Mouse (Mus musculus): ENCODE results near the gene Sstr2. TPM values are rescaled to one million over a fixed set of nuclear protein-coding genes. Genes with fewer than 3 reads are reported as not detected.
A peak's percentile ranks its signal among the peaks of the same experiment; 100 is the strongest.

Gene Sstr2
- total and polyA plus RNA-seq, 3 experiments, result 0.77 to 0.82 TPM; not detected in 1

DNA sequence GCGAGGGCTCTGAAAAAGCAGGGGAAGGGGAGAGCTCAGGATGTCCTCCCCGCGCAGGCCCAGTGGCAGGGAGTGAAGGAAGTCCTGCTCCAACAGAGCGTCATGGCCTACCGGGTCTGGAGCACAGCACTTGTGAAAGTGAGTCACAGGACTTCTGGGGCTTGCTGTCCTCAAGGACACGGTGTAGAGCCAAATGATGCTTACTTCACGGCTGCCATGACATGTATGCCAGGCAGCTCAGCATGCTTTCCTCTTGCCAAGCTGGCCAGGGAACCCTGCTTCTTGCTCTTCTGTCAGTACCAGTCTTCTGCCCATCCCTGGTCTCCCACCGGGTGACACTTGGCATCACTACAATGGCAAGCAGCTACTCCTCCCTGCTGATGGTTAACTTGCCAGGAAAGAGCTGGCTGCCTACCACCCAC is 37.4 kb downstream of the Sstr2 start:
- Histone ChIP-seq H3K9me3 (replicated peaks; ENCODE audit: insufficient read depth, low read length) (no peaks in the 10 kb centered on the region), H3K79me2 (ENCODE audit: control insufficient read depth, insufficient read depth, low read length, poor library complexity) (no peaks in the 10 kb centered on the region), H3K36me3 (ENCODE audit: control insufficient read depth in 1 of 2, insufficient read depth in 2 of 2, low read length in 2 of 2) (peaks cover 8 to 21% of the 10 kb centered on the region in 2 experiments; a peak in 3 of 4 replicates), H3K27me3 (ENCODE audit: control insufficient read depth in 1 of 2, insufficient read depth in 2 of 2, low read length in 2 of 2) (no peaks in the 10 kb centered on the region), H3K4me1 (ENCODE audit: control insufficient read depth in 1 of 2, insufficient read depth in 2 of 2, low read length in 2 of 2) (peaks cover 0 to 3% of the 10 kb centered on the region in 2 experiments; a peak in 2 of 4 replicates), H3K27ac (ENCODE audit: control insufficient read depth, low read depth, low read length) (no peak overlapping the region), H3K9ac (ENCODE audit: control insufficient read depth, low read depth, low read length, poor library complexity, severe bottlenecking) (no peak overlapping the region), H3K4me3 (ENCODE audit: control insufficient read depth in 1 of 2, insufficient read depth in 1 of 2, low read depth in 2 of 2, low read length in 2 of 2) (no peak overlapping the region)
- TF ChIP-seq TCF12 (IDR thresholded peaks at IDR 0.05; ENCODE audit: low read depth, low read length), result no peak
- peak in 1 of 2 experiments; percentile 9; a peak in 1 of 4 replicates for TF ChIP-seq POLR2A (IDR thresholded peaks at IDR 0.05; ENCODE audit: control insufficient read depth in 1 of 2, insufficient read depth in 1 of 2, low read depth in 1 of 2, low read length in 2 of 2, poor library complexity in 1 of 2)
- TF ChIP-seq POLR2AphosphoS5 (IDR thresholded peaks at IDR 0.05; ENCODE audit: borderline replicate concordance, low read depth, low read length), result peak; percentile 39; the same call in 1 of the 2 replicates
- DNase-seq (ENCODE audit: low read depth, low spot score), result no peak

DNA sequence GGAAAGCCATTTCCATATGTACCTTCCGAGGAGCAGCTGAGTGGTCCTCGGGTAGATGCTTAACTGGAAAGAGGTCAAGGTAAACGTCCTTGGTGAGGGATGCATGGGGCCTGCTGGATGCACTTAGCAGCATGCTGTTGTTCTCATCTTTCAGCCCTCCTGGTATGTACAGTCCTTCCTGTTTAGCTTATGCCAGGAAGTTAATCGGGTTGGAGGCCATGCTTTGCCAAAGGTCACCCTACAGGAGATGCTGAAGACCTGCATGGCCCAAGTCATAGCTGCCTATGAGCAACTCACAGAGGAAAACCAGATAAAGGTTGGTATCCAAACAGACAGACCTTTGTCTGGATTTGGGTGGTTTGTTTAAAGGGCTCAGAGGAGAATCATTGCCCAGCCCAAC is 38.1 kb downstream of the Sstr2 start:
- Histone ChIP-seq H3K27ac (ENCODE audit: control insufficient read depth, low read depth, low read length) (no peak overlapping the region), H3K4me1 (ENCODE audit: control insufficient read depth in 1 of 2, insufficient read depth in 2 of 2, low read length in 2 of 2) (peaks cover 0 to 8% of the 10 kb centered on the region in 2 experiments; a peak in 2 of 4 replicates), H3K9ac (ENCODE audit: control insufficient read depth, low read depth, low read length, poor library complexity, severe bottlenecking) (no peak overlapping the region), H3K27me3 (ENCODE audit: control insufficient read depth in 1 of 2, insufficient read depth in 2 of 2, low read length in 2 of 2) (no peaks in the 10 kb centered on the region), H3K79me2 (ENCODE audit: control insufficient read depth, insufficient read depth, low read length, poor library complexity) (no peaks in the 10 kb centered on the region), H3K9me3 (replicated peaks; ENCODE audit: insufficient read depth, low read length) (no peaks in the 10 kb centered on the region), H3K4me3 (ENCODE audit: control insufficient read depth in 1 of 2, insufficient read depth in 1 of 2, low read depth in 2 of 2, low read length in 2 of 2) (no peak overlapping the region), H3K36me3 (ENCODE audit: control insufficient read depth in 1 of 2, insufficient read depth in 2 of 2, low read length in 2 of 2) (peaks cover 11 to 21% of the 10 kb centered on the region in 2 experiments)
- no peak for DNase-seq (ENCODE audit: low read depth, low spot score)
- TF ChIP-seq POLR2A (IDR thresholded peaks at IDR 0.05; ENCODE audit: control insufficient read depth in 1 of 2, insufficient read depth in 1 of 2, low read depth in 1 of 2, low read length in 2 of 2, poor library complexity in 1 of 2), result no peak
- TF ChIP-seq CTCF (IDR thresholded peaks at IDR 0.05 in 2 of 3, conservative IDR thresholded peaks at IDR 0.05 in 1 of 3; ENCODE audit: control insufficient read depth in 1 of 3, insufficient read depth in 1 of 3, low read depth in 2 of 3, low read length in 3 of 3, poor library complexity in 1 of 3, severe bottlenecking in 1 of 3), result no peak
- TF ChIP-seq CHD2 (IDR thresholded peaks at IDR 0.05; ENCODE audit: low read length), result no peak
- TF ChIP-seq TBP (IDR thresholded peaks at IDR 0.05; ENCODE audit: low read depth, low read length), result no peak
- TF ChIP-seq ZC3H11A (IDR thresholded peaks at IDR 0.05; ENCODE audit: low read depth, low read length), result no peak
- TF ChIP-seq NRF1 (IDR thresholded peaks at IDR 0.05; ENCODE audit: insufficient read depth, low read depth, low read length, poor library complexity, severe bottlenecking), result no peak
- no peak for TF ChIP-seq MAZ (IDR thresholded peaks at IDR 0.05; ENCODE audit: low read depth, low read length)
- no peak for TF ChIP-seq MEF2A (IDR thresholded peaks at IDR 0.05; ENCODE audit: extremely low read depth, insufficient replicate concordance, low read depth, low read length, poor library complexity, severe bottlenecking)
- TF ChIP-seq MYB (IDR thresholded peaks at IDR 0.05; ENCODE audit: low read depth, low read length), result no peak
- TF ChIP-seq POLR2AphosphoS2 (IDR thresholded peaks at IDR 0.05; ENCODE audit: low read length), result no peak
- no peak for TF ChIP-seq HCFC1 (IDR thresholded peaks at IDR 0.05; ENCODE audit: low read depth, low read length)
- no peak for TF ChIP-seq TAL1 (IDR thresholded peaks at IDR 0.05; ENCODE audit: low read length)
- no peak for TF ChIP-seq RCOR1 (IDR thresholded peaks at IDR 0.05; ENCODE audit: low read depth, low read length)
- TF ChIP-seq RAD21 (IDR thresholded peaks at IDR 0.05; ENCODE audit: low read depth, low read length), result no peak

Data from MEL (cell line).